Mouse (Mus musculus) E14TG2a.4 (cell line): ENCODE measurements around the gene Mbd6.

Source experiments
- H3K27me3 ChIP-seq: 2 replicates; pipeline ENCODE4 v1.6.1; 2014; ENCODE audit warnings: low read length, control low read depth; ENCODE audit not compliant: insufficient read depth
- H3K36me3 ChIP-seq: 2 replicates; pipeline ENCODE4 v1.6.1; 2014; ENCODE audit warnings: low read length, control low read depth; ENCODE audit not compliant: insufficient read depth
- H3K4me1 ChIP-seq: replicated peaks from 2 replicates; pipeline ENCODE4 v1.6.1; 2014; ENCODE audit warnings: low read depth, low read length, control low read depth
- H3K4me3 ChIP-seq: replicated peaks from 2 replicates; pipeline ENCODE4 v1.5.1; 2014; ENCODE audit warnings: mild to moderate bottlenecking, low read length
- H3K9me3 ChIP-seq: 2 replicates; pipeline ENCODE4 v1.6.1; 2014; ENCODE audit warnings: low read length, control low read depth
- CTCF ChIP-seq: conservative IDR thresholded peaks from 2 replicates; pipeline ENCODE4 v1.5.1; 2014; ENCODE audit warnings: low read length
- NANOG ChIP-seq: IDR thresholded peaks from 2 replicates; pipeline ENCODE4 v1.6.1; 2014; ENCODE audit warnings: borderline replicate concordance, low read length, mixed read lengths
- POU5F1 ChIP-seq: IDR thresholded peaks from 2 replicates; pipeline ENCODE4 v1.6.1; 2014; ENCODE audit warnings: low read length, borderline replicate concordance

Mbd6 gene

DNA sequence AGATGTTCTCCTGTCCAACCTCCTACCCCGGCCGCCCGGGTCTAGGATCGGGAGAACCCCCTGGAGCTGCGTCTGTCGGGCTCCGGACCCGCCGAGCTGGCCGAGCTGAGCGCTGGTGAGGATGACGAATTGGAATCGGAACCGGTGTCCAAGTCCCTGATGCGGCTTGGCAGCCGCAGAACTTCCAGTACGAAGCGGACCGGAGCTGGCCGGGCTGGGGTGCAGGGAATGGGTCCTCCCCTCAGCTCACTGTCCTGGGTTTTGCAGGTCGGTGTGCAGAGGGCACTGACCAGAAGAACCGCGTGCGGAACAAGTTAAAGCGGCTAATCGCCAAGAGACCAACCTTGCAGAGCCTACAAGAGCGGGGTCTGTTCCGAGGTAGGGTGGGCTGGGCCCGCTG lies 38.0 kb upstream of the Mbd6 start:
- Histone ChIP-seq H3K4me3 (peak overlapping the region; percentile 76), H3K9me3 (no peaks in the 10 kb centered on the region), H3K27me3 (peaks cover 53% of the 10 kb centered on the region), H3K4me1 (peaks cover 96% of the 10 kb centered on the region), H3K36me3 (peaks cover 33% of the 10 kb centered on the region)
- no peak for TF ChIP-seq NANOG
- TF ChIP-seq POU5F1, result no peak
- no peak for TF ChIP-seq CTCF

DNA sequence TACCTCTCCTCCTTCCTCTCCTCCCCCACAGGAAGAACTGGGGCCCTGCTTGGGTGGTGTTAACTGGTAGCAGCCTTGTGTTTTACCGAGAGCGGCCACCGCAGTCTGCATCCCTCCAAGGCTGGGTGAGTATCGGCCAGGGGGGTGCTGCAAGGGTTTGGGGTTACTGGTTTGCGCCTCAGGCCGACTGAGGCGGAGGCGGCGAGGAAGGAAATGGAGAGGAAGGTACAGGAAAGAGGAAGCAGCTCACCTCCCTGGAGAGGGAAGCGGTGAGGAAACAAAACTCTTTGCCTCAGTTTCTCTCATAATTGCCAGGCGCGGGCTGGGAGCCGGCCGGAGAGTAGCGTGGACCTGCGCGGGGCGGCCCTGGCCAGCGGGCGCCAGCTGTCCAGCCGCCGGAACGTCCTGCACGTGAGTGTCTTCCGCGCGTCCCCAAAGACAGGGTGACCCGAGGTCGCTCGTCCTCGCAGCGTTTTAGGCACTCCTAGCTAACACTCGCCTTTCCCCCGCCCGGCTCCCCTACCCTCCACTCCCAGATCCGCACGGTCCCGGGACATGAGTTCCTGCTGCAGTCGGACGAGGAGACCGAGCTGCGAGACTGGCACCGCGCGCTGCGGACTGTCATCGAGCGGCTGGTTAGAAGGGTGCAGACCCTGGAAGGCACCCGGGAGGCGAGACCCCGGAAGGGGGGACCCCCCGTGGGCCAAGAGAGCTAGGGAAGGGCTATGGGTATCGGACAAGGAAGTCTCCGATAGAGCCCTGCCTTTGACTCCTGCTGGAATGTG lies 37.4 kb upstream of the Mbd6 start:
- Histone ChIP-seq H3K4me3 (peak overlapping the region; percentile 76), H3K36me3 (peaks cover 27% of the 10 kb centered on the region)

DNA sequence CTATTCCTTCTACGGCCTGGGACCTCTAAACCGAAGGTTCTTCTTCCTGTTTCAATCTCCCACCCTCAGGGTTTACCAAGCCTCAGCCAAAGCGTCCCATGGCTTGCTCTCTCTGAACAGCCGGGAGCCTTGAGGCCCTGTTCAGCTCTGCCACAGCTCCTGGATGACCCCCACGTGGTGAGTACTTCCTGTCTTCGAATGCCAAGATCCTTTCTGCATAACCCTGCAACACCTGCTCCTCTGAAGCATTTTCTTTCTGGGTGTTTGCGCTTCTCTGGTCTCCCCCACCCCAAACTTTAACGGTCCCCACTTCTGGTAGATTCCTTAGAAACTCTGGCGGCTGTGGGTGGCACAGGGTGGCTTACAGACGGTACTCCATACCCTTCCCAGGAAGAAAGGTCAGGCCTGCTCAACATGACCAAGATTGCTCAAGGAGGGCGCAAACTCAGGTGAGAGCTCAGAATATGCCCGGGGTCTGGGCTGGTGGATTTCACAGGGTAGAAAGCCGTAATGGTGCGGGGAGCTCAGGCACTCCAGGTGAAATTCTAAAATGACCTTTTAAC lies 36.7 kb upstream of the Mbd6 start:
- H3K27me3 ChIP-seq, result peaks cover 63% of the 10 kb centered on the region
- no peaks in the 10 kb centered on the region for H3K9me3 ChIP-seq
- H3K4me1 ChIP-seq, result peaks cover 91% of the 10 kb centered on the region
- peaks cover 20% of the 10 kb centered on the region for H3K36me3 ChIP-seq
- peak overlapping the region; percentile 76 for H3K4me3 ChIP-seq
- no peak for TF ChIP-seq CTCF
- TF ChIP-seq NANOG, result no peak
- no peak for TF ChIP-seq POU5F1

More for the DNA sequence above, 37.4 kb upstream of the Mbd6 start:
- peaks cover 95% of the 10 kb centered on the region for H3K4me1 ChIP-seq
- no peaks in the 10 kb centered on the region for H3K9me3 ChIP-seq
- peaks cover 59% of the 10 kb centered on the region for H3K27me3 ChIP-seq
- no peak for TF ChIP-seq NANOG
- no peak for TF ChIP-seq CTCF
- TF ChIP-seq POU5F1, result no peak

DNA sequence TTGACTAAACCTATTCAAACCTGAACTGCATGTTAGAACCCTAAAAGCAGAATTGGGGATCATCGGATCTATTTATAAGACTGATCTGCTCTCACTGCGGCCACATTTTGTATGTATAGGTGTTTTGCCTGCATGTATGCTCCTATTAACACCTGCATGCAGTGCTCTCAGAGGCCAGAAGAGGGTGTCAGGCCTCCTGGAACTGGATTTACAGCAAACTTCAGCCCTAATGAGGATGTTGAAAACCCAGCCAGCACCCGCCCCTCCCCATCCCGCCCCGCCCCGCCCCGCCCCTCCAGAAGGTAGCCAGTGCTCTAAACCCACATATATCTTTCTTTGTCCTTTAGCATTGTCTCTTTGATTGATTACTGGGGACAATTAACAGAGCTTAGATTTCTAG lies 35.7 kb upstream of the Mbd6 start:
- no peak for TF ChIP-seq NANOG
- no peak for TF ChIP-seq POU5F1
- peak; percentile 66 for TF ChIP-seq CTCF
- Histone ChIP-seq H3K9me3 (no peaks in the 10 kb centered on the region), H3K4me3 (0 out of 2 replicates have a peak overlapping the region, but pooled peaks have one; percentile 39), H3K4me1 (peaks cover 81% of the 10 kb centered on the region), H3K27me3 (peaks cover 63% of the 10 kb centered on the region), H3K36me3 (peaks cover 10% of the 10 kb centered on the region)

DNA sequence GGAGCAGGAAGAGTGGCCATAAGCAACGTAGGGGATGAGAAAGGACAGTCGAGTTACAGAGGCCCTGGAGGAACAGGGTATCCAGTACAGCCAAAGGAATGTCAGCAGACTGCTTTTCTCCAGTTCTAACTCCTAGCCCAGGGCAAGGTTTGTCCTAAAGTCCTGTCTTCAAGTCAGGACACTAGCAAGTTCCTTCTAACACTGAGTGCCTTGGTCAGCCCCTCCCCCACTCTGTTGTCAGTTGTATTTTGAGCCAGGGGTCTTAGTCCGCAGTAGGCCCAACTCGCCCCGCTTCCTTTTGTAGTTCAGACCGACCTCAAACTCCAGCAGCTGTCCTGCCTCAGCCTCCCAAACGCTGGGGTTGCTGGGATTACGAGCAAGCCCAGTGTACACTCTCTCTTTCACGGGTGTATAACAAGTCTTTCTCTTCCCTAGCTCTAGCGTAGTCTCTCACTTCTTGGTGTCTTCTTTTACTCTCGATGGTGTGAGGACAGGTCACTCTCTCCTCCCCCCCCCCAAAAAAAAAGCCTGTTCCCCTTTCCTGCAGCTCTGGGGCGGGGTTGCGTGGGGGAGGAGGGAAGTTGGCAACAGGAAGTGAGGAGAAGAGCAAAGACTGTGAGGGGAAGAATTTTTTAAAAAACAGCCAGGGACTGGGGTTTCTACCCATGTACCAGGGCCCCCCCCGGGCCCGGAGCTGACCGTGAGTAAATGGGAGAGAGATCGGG lies 34.5 kb upstream of the Mbd6 start:
- TF ChIP-seq POU5F1 (no peak), NANOG (no peak), CTCF (no peak)

DNA sequence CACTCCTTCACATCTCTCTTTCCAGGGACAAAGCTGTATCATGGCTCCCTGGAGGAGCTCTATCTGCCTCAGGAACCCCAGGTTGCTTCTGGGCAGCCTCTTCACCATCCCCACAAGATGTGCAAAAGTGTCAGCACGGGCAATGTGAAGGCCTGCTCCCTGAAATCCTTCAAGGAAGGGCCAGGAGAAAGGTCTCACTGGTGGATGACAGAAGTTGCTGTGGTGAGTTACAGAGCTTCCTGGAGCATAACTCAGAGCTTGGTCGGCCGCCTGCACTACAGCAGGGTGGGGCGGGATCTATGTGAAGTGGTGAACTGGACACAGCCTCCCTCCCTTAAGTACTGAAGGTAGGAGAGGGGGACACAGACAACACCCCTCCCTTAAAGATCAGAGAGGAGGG lies 33.9 kb upstream of the Mbd6 start:
- no peaks in the 10 kb centered on the region for H3K36me3 ChIP-seq
- peaks cover 63% of the 10 kb centered on the region for H3K4me1 ChIP-seq
- H3K4me3 ChIP-seq, result peak overlapping the region; percentile 49
- TF ChIP-seq NANOG (no peak), CTCF (no peak), POU5F1 (no peak)
- no peaks in the 10 kb centered on the region for H3K9me3 ChIP-seq
- peaks cover 58% of the 10 kb centered on the region for H3K27me3 ChIP-seq

More for the DNA sequence above, 34.5 kb upstream of the Mbd6 start:
- Histone ChIP-seq H3K4me1 (peaks cover 69% of the 10 kb centered on the region), H3K36me3 (no peaks in the 10 kb centered on the region), H3K4me3 (0 out of 2 replicates have a peak overlapping the region, but pooled peaks have one; percentile 10), H3K9me3 (no peaks in the 10 kb centered on the region), H3K27me3 (peaks cover 63% of the 10 kb centered on the region)

DNA sequence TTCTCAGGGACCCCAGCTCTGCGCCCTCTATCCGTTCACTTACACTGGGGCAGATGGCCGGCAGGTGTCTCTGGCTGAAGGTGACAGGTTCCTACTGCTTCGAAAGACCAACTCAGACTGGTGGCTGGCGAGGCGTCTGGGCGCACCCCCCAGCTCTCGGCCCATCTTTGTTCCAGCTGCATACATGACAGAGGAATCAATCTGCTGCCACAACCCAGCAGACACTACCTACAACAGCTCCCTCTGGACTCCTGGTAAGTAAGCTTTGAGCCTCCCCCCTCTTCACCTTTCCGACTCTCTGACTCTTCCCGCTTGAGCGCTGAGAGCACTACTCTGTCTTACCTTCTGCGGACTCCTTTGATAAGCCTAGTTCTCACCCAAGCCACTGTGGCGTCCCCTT lies 33.4 kb upstream of the Mbd6 start:
- Histone ChIP-seq H3K4me1 (peaks cover 58% of the 10 kb centered on the region), H3K9me3 (no peaks in the 10 kb centered on the region), H3K36me3 (no peaks in the 10 kb centered on the region), H3K27me3 (peaks cover 54% of the 10 kb centered on the region), H3K4me3 (peak overlapping the region; percentile 49)
- TF ChIP-seq CTCF (no peak), NANOG (no peak), POU5F1 (no peak)

DNA sequence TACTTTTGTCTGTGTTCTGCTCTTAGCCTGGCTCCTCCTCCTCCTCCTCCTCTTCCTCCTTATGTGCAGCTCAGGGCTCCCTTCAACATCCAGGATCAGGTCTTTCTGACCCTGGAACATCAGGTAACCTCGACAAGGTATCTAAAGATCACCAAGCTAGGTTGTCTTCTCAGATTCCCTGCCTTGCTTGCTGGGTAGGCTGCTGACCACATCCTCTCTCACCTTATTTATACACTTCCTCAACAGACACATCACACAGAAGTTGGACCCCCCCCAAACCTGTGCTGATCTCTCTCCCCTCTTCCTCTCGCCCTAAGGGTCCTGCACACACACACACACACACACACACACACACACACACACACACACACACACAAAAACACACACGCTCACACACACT lies 32.8 kb upstream of the Mbd6 start, which contains the start of gene Arhgap9:
Arhgap9 (plus strand) TSS at position 344 of the 400 bp plus-strand sequence.
- Histone ChIP-seq H3K9me3 (no peaks in the 10 kb centered on the region), H3K36me3 (no peaks in the 10 kb centered on the region), H3K27me3 (peaks cover 48% of the 10 kb centered on the region), H3K4me1 (peaks cover 53% of the 10 kb centered on the region), H3K4me3 (peak within 1 kb of the TSS; percentile 49)
- TF ChIP-seq CTCF (no peak), POU5F1 (no peak), NANOG (no peak)
